Mouse (Mus musculus): ENCODE measurements around the gene Lrrtm4.

DNA sequence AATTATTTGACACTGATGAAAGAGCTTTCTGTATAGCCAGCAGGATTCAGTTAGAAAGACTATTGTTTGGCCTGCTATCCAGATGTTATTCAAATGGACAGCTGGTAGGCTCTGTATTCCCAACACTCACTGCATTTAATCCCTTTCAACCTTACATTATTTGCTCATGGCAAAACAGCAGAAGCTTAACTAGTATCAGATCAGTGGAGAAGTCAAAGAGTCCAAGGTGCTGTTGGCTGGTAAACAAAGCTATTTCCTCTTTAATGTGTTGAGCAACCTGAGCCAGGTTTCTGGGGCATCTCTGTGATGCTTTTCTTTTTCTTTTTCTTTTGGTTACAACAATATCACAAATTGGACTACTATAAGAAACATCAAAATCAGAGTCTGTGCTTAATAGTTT is 536.3 kb downstream of the Lrrtm4 start:
- TF ChIP-seq POLR2A (IDR thresholded peaks at IDR 0.05; ENCODE audit: borderline replicate concordance, low read depth, low read length), result no peak
- no peak for TF ChIP-seq CTCF (IDR thresholded peaks at IDR 0.05; ENCODE audit: low read depth, low read length)

All from bone marrow macrophage, adult 2 months (primary cell).